Mouse (Mus musculus) embryonic fibroblast, embryonic 13.5 days (primary cell): ENCODE measurements at regions not wholly inside any gene's neighbourhood (a gene's known extent, or its start where the extent isn't known, plus 50 kb on each side); places are given as distances from the start of the nearest gene placed in this dataset.

Experiments
- CTCF ChIP-seq: IDR thresholded peaks from 2 replicates; pipeline ENCODE4 v1.5.1; 2011; ENCODE audit warnings: mild to moderate bottlenecking, control low read depth, low read length, moderate library complexity, borderline replicate concordance; ENCODE audit not compliant: insufficient read depth
- POLR2A ChIP-seq: IDR thresholded peaks from 2 replicates; pipeline ENCODE4 v1.6.1; 2011; ENCODE audit warnings: low read depth, mild to moderate bottlenecking, control low read depth, low read length, moderate library complexity

DNA sequence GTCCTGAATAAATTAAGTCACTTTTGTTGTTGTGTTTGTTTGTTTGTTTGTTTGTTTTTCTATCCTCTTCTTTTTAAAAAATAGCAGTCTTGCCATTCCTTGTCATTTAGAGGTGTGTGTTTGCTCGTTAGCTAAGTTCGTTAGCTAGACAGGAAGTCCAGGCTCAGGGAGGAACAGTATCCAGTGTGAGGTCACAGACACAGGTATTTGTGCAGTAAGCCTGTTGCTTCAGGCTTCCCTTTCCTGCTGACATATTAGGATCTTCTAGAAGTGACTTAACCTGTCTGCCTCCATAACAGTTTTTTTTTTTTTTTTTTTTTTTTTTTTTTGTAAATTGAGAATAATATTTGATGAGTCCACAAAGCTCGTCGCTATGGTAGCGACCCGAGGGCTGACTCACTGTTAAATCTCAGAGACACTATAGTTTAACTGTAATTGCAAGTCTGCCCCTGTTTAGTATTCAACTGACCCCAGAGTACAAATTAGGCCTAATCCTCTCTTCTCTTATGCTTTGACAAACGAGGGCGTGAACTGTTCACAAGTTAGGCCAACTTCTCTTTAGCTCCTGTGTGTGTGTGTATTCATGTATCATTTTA lies 166.8 kb upstream of the Nrip1 start:
- no peak for TF ChIP-seq CTCF
- TF ChIP-seq POLR2A, result no peak
